Mouse (Mus musculus): Measurements from ENCODE around the gene Sae1. TPM values are rescaled to one million over a fixed set of nuclear protein-coding genes. Genes with fewer than 3 reads are reported as not detected.

Sae1 gene
- polyA plus RNA-seq, 1 experiment from 2014 or later = 365 TPM

DNA sequence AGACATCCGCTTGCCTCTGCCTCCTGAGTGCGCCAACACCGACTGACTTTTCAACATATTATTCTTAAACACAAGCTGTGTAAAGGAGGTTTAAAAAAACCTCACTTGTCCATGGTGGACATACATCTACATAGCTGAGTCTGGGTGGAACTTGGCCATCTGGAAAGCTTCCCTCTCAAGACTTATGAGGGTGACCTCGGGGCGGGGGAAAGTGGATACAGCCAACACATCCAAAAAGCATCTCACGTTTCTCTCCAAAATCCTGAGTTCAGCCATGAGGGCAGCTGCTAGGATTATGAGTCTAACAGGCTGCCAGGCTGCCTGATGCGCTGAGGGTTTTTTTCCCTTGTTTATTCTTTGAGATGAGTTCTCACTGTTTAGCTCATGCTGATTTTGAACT, 62.9 kb downstream of the Sae1 start:
- TF ChIP-seq CTCF (IDR thresholded peaks at IDR 0.05; ENCODE audit: low read depth) = no peak
- DNase-seq = peak; percentile 40
- Histone ChIP-seq H3K27me3 (ENCODE audit: insufficient read depth, low read length) (no peaks in the 10 kb centered on the region), H3K9ac (no peak overlapping the region), H3K4me1 (ENCODE audit: insufficient read depth) (no peaks in the 10 kb centered on the region), H3K36me3 (ENCODE audit: insufficient read depth) (peaks cover 34% of the 10 kb centered on the region), H3K27ac (ENCODE audit: low read depth) (no peak overlapping the region), H3K4me2 (no peak overlapping the region), H3K4me3 (ENCODE audit: low read depth, low read length) (no peak overlapping the region), H3K9me3 (ENCODE audit: low read depth, low read length) (no peaks in the 10 kb centered on the region)
- 73% methylated on average over 7 of the region's 7 CpGs for WGBS
- no peak; the same call in 1 of the 2 replicates for ATAC-seq (ENCODE audit: insufficient read depth)

DNA sequence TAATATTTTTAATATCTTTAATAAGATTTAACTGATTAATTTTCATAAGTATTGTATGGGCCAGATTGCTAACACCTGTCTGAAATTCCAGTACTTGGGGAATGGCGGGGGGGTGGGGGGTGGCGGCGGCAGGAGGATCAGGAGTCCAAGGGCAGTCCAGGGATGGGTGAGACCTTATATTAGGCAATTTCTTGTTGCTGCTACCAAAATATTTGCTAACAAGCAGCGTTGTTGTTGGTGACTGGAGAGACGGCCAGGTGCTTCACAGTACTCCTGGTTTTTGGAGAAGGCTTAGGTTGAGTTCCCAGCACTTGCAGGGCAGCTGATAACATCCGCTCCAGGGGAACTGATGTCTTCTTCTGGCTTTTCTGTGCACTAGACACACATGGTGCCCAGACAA, 67.1 kb downstream of the Sae1 start:
- no peak for ATAC-seq (ENCODE audit: insufficient read depth)
- TF ChIP-seq CTCF (IDR thresholded peaks at IDR 0.05; ENCODE audit: low read depth) = no peak
- WGBS = 84% methylated on average over 6 of the region's 6 CpGs

DNA sequence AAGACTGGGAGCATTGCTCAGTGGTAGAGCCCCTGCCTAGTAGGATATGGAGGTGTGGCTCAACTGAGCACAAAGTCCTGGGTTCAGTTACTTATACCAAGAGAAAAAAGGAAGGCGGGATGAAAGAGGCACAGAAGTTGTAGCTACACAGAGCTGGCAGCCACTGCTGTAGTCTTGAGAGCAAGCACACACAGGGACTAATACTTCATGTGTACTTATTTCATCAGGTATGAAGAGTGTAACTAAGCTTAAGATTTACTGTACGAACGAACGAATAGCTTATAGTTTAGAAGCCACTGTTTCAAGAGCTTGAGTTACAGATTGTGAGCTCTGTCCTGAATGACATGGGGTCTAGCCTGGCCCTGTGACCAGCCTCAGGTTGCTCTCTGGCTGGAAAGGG, 68.4 kb downstream of the Sae1 start:
- H3K36me3 ChIP-seq (ENCODE audit: insufficient read depth) = no peaks in the 10 kb centered on the region
- H3K27me3 ChIP-seq (ENCODE audit: insufficient read depth, low read length) = no peaks in the 10 kb centered on the region
- H3K27ac ChIP-seq (ENCODE audit: low read depth) = no peak overlapping the region
- no peak overlapping the region for H3K9ac ChIP-seq
- TF ChIP-seq CTCF (IDR thresholded peaks at IDR 0.05; ENCODE audit: low read depth) = no peak
- no peaks in the 10 kb centered on the region for H3K9me3 ChIP-seq (ENCODE audit: low read depth, low read length)
- H3K4me1 ChIP-seq (ENCODE audit: insufficient read depth) = no peaks in the 10 kb centered on the region
- DNase-seq = no peak
- no peak overlapping the region for H3K4me3 ChIP-seq (ENCODE audit: low read depth, low read length)
- no peak overlapping the region for H3K4me2 ChIP-seq
- WGBS = 94% methylated on average over 4 of the region's 4 CpGs
- ATAC-seq (ENCODE audit: insufficient read depth) = no peak

More for the DNA sequence above, 67.1 kb downstream of the Sae1 start:
- no peak overlapping the region for H3K9ac ChIP-seq
- H3K27ac ChIP-seq (ENCODE audit: low read depth) = no peak overlapping the region
- DNase-seq = no peak
- no peaks in the 10 kb centered on the region for H3K9me3 ChIP-seq (ENCODE audit: low read depth, low read length)
- H3K4me2 ChIP-seq = no peak overlapping the region
- H3K4me1 ChIP-seq (ENCODE audit: insufficient read depth) = no peaks in the 10 kb centered on the region
- H3K4me3 ChIP-seq (ENCODE audit: low read depth, low read length) = no peak overlapping the region
- no peaks in the 10 kb centered on the region for H3K36me3 ChIP-seq (ENCODE audit: insufficient read depth)
- H3K27me3 ChIP-seq (ENCODE audit: insufficient read depth, low read length) = no peaks in the 10 kb centered on the region

- Histone ChIP-seq H3K9me3 (ENCODE audit: low read depth, low read length) (no peaks in the 10 kb centered on the region), H3K4me2 (no peak overlapping the region), H3K9ac (no peak overlapping the region), H3K27ac (ENCODE audit: low read depth) (no peak overlapping the region), H3K27me3 (ENCODE audit: insufficient read depth, low read length) (peaks cover 3% of the 10 kb centered on the region; the same call in 1 of the 2 replicates), H3K4me1 (ENCODE audit: insufficient read depth) (peaks cover 9% of the 10 kb centered on the region), H3K4me3 (ENCODE audit: low read depth, low read length) (no peak overlapping the region), H3K36me3 (ENCODE audit: insufficient read depth) (no peaks in the 10 kb centered on the region)
- no peak for TF ChIP-seq CTCF (IDR thresholded peaks at IDR 0.05; ENCODE audit: low read depth)
- ATAC-seq (ENCODE audit: insufficient read depth) (no peak), DNase-seq (no peak)
- WGBS = 86% methylated on average over 14 of the region's 14 CpGs
Observed at GRCm38 (mm10) chr7:16317094-16317493, 70.5 kb downstream of the Sae1 start.

DNA sequence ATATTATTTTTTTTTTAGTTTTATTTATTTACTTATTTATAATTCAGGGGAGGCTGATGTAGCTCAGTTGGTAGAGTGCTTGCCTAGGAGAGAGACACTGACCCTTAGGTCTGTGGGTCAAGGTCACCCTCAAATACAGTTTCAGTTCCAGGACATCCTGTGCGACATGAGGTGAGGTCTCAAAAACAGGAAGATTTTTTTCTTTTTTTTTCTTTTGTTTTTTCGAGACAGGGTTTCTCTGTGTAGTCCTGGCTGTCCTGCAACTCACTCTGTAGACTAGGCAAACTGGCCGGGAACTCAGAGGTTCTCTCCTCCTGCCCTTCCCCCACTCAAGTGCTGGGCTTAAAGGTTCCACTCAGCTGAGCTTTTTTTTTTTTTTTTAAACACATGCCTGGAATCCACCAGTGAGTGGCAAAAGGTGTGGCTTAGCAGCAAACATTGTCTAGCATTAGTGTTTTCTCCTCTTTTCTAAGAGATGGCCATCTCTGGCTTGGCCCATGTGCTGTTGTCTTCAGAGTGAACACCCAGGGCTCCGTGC, 72.3 kb downstream of the Sae1 start:
- TF ChIP-seq CTCF (IDR thresholded peaks at IDR 0.05; ENCODE audit: low read depth) = no peak
- Histone ChIP-seq H3K4me1 (ENCODE audit: insufficient read depth) (peaks cover 16% of the 10 kb centered on the region), H3K36me3 (ENCODE audit: insufficient read depth) (no peaks in the 10 kb centered on the region), H3K27me3 (ENCODE audit: insufficient read depth, low read length) (peaks cover 6% of the 10 kb centered on the region; the same call in 1 of the 2 replicates), H3K9ac (no peak overlapping the region), H3K9me3 (ENCODE audit: low read depth, low read length) (no peaks in the 10 kb centered on the region), H3K4me3 (ENCODE audit: low read depth, low read length) (no peak overlapping the region), H3K27ac (ENCODE audit: low read depth) (no peak overlapping the region), H3K4me2 (no peak overlapping the region)
- DNase-seq = peak; percentile 40
- 41% methylated on average over 4 of the region's 4 CpGs for whole genome bisulfite sequencing
- ATAC-seq (ENCODE audit: insufficient read depth) = no peak

- Histone ChIP-seq H3K9me3 (ENCODE audit: low read depth, low read length) (no peaks in the 10 kb centered on the region), H3K4me3 (ENCODE audit: low read depth, low read length) (peak overlapping the region; percentile 59), H3K27ac (ENCODE audit: low read depth) (peak overlapping the region; percentile 95), H3K4me1 (ENCODE audit: insufficient read depth) (peaks cover 17% of the 10 kb centered on the region), H3K36me3 (ENCODE audit: insufficient read depth) (no peaks in the 10 kb centered on the region), H3K27me3 (ENCODE audit: insufficient read depth, low read length) (peaks cover 12% of the 10 kb centered on the region), H3K9ac (peak overlapping the region; percentile 81), H3K4me2 (peak overlapping the region; percentile 100)
- no peak for TF ChIP-seq CTCF (IDR thresholded peaks at IDR 0.05; ENCODE audit: low read depth)
- ATAC-seq (ENCODE audit: insufficient read depth) (no peak; the same call in 1 of the 2 replicates), DNase-seq (no peak)
- WGBS = 11% methylated on average over 13 of the region's 13 CpGs
Observed at GRCm38 (mm10) chr7:16314221-16314775, 73.3 kb downstream of the Sae1 start.

DNA sequence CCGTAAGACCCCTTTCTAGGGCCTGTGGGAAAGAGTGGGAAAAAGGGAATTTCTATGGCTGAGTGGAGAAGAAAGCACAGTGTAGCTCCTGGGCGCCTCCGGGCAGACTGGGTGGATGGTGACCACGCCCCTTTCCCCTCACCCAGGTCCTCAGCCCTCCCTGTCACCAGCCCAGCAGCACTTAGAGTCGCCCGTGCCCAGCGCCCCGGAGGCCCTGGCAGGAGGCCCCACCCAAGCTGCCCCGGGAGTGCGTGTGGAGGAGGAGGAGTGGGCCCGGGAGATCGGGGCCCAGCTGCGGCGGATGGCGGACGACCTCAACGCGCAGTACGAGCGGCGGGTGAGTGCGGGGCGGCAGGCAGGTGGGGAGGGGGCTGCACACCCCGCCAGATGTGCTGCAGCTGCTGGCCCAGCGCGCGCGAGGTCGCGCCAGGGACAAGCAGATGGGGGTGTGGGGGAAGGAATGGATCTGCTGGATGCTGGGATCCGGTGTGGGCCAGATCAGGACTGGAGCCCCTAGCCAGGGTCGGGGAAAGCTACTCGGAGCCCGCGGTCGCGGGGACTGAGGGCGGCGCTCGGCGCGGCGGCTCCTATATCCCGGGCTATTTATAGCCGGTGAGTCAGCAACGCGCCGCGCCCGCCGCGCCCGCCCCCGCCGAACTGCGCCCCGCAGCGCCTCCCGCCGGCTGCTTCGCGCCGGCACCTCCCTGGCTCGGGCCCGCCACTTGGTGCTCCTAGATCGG, 74.0 kb downstream of the Sae1 start:
- peaks cover 17% of the 10 kb centered on the region for H3K4me1 ChIP-seq (ENCODE audit: insufficient read depth)
- under 1% methylated on average over 59 of the region's 66 CpGs for WGBS

More for the DNA sequence above, 74.0 kb downstream of the Sae1 start:
- peak overlapping the region; percentile 95 for H3K27ac ChIP-seq (ENCODE audit: low read depth)
- DNase-seq (peak; percentile 90), ATAC-seq (ENCODE audit: insufficient read depth) (peak; percentile 64)
- H3K36me3 ChIP-seq (ENCODE audit: insufficient read depth) = no peaks in the 10 kb centered on the region
- H3K9me3 ChIP-seq (ENCODE audit: low read depth, low read length) = no peaks in the 10 kb centered on the region
- peak overlapping the region; percentile 59 for H3K4me3 ChIP-seq (ENCODE audit: low read depth, low read length)
- peaks cover 12% of the 10 kb centered on the region for H3K27me3 ChIP-seq (ENCODE audit: insufficient read depth, low read length)
- peak overlapping the region; percentile 100 for H3K4me2 ChIP-seq
- H3K9ac ChIP-seq = peak overlapping the region; percentile 81
- no peak for TF ChIP-seq CTCF (IDR thresholded peaks at IDR 0.05; ENCODE audit: low read depth)
